Mouse (Mus musculus): ENCODE data around the gene Rab26. TPM values are rescaled to one million over a fixed set of nuclear protein-coding genes. Genes with fewer than 3 reads are reported as not detected.

Rab26 gene
- polyA plus RNA-seq, 1 experiment from 2014 or later: 1.9 TPM

- Histone ChIP-seq H3K4me2 (replicated peaks) (no peak overlapping the region), H3K4me1 (peaks cover 25% of the 10 kb centered on the region), H3K9ac (replicated peaks) (no peak overlapping the region), H3K27ac (replicated peaks) (no peak overlapping the region), H3K4me3 (no peak overlapping the region), H3K36me3 (peaks cover 6% of the 10 kb centered on the region), H3K27me3 (no peaks in the 10 kb centered on the region), H3K9me3 (no peaks in the 10 kb centered on the region)
- 92% methylated on average over 5 of the region's 5 CpGs for WGBS
- ATAC-seq (ENCODE audit: low FRiP score, low read depth): no peak
Measured at GRCm38 (mm10) chr17:24560301-24561028, 26.5 kb upstream of the Rab26 start.

DNA sequence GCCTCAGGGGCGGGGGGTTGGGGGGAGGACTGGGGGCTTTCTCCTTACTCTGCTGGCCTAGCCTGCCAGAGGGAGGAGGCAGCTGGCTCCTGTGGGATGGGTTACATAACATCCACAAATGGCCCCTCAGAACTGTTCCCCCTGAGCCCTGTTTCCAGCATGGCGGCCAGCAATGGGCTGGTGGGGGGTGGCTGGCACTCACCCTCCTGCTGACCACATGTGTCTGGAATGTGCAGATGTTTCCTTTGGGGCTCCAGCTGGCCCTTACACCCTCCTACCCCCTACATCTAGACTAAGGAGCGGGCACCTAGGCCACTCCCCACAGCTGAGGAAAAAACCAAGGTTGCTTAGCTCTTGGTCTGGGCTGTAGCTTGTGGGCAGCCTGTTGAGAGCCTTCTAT, 25.1 kb upstream of the Rab26 start:
- H3K27ac ChIP-seq (replicated peaks): peak overlapping the region; percentile 78
- no peaks in the 10 kb centered on the region for H3K9me3 ChIP-seq
- no peaks in the 10 kb centered on the region for H3K27me3 ChIP-seq
- H3K4me2 ChIP-seq (replicated peaks): 0 out of 2 replicates have a peak overlapping the region, but pooled peaks have one; percentile 1
- 55% methylated on average over 3 of the region's 3 CpGs for WGBS
- ATAC-seq (ENCODE audit: low FRiP score, low read depth): peak; percentile 27; the same call in 1 of the 2 replicates
- no peak overlapping the region for H3K4me3 ChIP-seq
- peaks cover 25% of the 10 kb centered on the region for H3K4me1 ChIP-seq
- no peaks in the 10 kb centered on the region for H3K36me3 ChIP-seq
- H3K9ac ChIP-seq (replicated peaks): no peak overlapping the region

DNA sequence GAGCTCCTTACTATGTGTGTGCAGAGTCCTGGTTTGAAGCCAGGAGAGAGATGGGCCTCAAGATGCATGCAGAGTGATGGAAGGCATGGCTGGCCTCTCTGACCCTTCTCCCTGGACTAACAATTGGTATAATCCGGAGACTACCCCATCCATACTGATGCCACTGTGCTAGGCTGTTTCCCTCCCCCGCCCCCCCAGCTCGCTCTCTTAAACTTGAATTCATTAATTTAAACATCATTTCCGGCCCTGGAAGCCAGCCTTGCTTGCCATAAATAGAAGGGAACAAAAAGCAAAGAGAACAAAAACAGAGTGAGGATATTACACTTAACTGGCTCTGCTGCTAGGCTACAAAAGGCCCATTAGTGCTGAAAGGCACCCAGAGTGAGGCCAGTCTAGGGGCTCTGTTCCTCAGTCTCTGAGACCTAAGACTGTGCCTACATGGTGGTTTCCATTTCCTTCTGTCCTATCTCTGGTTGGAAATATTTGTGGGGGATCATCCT, 24.6 kb upstream of the Rab26 start:
- Histone ChIP-seq H3K9me3 (no peaks in the 10 kb centered on the region), H3K27ac (replicated peaks) (peak overlapping the region; percentile 78), H3K4me3 (no peak overlapping the region), H3K9ac (replicated peaks) (no peak overlapping the region; the same call in 1 of the 2 replicates), H3K4me2 (replicated peaks) (peak overlapping the region; percentile 3; the same call in 1 of the 2 replicates), H3K36me3 (no peaks in the 10 kb centered on the region), H3K27me3 (no peaks in the 10 kb centered on the region), H3K4me1 (peaks cover 25% of the 10 kb centered on the region)
- peak; percentile 70; the same call in 1 of the 2 replicates for ATAC-seq (ENCODE audit: low FRiP score, low read depth)
- WGBS: 20% methylated on average over 4 of the region's 4 CpGs

GRCm38 (mm10) chr17:24557091-24557490, 23.1 kb upstream of the Rab26 start:
- H3K9ac ChIP-seq (replicated peaks): no peak overlapping the region
- H3K4me3 ChIP-seq: no peak overlapping the region
- H3K36me3 ChIP-seq: no peaks in the 10 kb centered on the region
- 90% methylated on average over 7 of the region's 7 CpGs for WGBS
- H3K4me1 ChIP-seq: peaks cover 27% of the 10 kb centered on the region
- H3K27me3 ChIP-seq: no peaks in the 10 kb centered on the region
- ATAC-seq (ENCODE audit: low FRiP score, low read depth): no peak
- no peak overlapping the region for H3K27ac ChIP-seq (replicated peaks)
- no peak overlapping the region for H3K4me2 ChIP-seq (replicated peaks)
- H3K9me3 ChIP-seq: no peaks in the 10 kb centered on the region

DNA sequence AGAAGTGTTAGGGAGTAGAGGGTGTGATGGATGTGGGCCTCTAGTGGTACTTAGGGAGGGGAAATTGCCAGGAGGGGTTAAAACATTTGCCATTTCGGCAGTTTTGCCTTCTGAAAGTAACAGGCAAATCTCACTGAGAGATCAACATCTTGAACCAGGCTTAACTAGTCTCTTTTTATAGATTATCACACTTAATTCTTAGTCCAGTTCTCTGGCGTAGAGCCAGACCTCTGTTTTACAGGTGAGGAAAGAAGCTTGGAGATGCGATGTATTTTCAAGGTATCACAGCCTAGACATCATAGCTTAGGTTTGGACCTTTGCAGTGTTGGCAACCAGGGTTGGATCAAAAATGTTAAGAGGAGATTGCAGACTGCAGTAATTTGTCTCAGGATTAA, 17.0 kb upstream of the Rab26 start:
- H3K27me3 ChIP-seq: peaks cover 23% of the 10 kb centered on the region
- H3K9me3 ChIP-seq: no peaks in the 10 kb centered on the region
- peaks cover 28% of the 10 kb centered on the region for H3K4me1 ChIP-seq
- peak overlapping the region; percentile 76 for H3K4me3 ChIP-seq
- H3K36me3 ChIP-seq: no peaks in the 10 kb centered on the region
- ATAC-seq (ENCODE audit: low FRiP score, low read depth): no peak
- H3K4me2 ChIP-seq (replicated peaks): peak overlapping the region; percentile 70
- peak overlapping the region; percentile 97 for H3K27ac ChIP-seq (replicated peaks)
- peak overlapping the region; percentile 88 for H3K9ac ChIP-seq (replicated peaks)
- WGBS: 52% methylated on average over 3 of the region's 3 CpGs

DNA sequence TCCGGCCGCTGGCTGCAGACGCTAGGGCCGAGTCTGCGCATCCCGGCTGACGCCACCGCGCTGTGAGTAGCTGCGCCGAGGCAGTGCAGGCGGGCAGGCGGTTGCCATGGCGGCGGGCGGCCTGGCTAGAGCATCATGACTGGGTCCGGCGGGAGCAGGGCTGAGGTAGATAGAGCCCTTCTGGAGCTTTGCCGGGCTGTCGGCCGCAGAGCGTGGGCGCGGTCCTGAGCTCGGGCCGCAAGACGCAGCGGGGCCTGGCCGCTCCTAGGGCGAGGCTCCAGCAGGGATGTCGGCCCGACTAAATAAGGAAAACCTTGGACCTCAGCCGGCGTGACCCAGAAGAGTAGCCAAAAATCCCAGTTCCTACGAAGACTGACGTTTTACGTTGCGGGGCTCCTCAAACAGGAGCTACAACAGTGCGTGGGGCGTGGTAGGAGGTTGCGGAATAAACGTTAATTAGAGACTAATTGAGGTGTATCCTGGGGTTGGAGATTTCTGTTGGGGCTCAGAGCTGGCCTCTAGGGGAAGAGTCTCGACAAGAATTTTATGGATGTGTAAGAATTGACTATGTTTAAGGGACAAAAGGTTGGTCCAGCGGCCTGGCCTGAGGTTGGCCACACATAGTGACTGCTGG, 16.5 kb upstream of the Rab26 start:
- no peaks in the 10 kb centered on the region for H3K36me3 ChIP-seq
- H3K9me3 ChIP-seq: no peaks in the 10 kb centered on the region
- under 1% methylated on average over 44 of the region's 44 CpGs for WGBS
- peak overlapping the region; percentile 97 for H3K27ac ChIP-seq (replicated peaks)
- H3K9ac ChIP-seq (replicated peaks): peak overlapping the region; percentile 88
- peaks cover 23% of the 10 kb centered on the region for H3K27me3 ChIP-seq
- ATAC-seq (ENCODE audit: low FRiP score, low read depth): peak; percentile 86
- H3K4me2 ChIP-seq (replicated peaks): peak overlapping the region; percentile 70
- H3K4me3 ChIP-seq: peak overlapping the region; percentile 76
- H3K4me1 ChIP-seq: peaks cover 28% of the 10 kb centered on the region

- peak; percentile 96 for ATAC-seq (ENCODE audit: low FRiP score, low read depth)
- under 1% methylated on average over 72 of the region's 72 CpGs for WGBS
- Histone ChIP-seq H3K27me3 (peaks cover 25% of the 10 kb centered on the region), H3K36me3 (no peaks in the 10 kb centered on the region), H3K9me3 (no peaks in the 10 kb centered on the region), H3K9ac (replicated peaks) (peak within 1 kb of the TSS; percentile 88), H3K4me3 (peak within 1 kb of the TSS; percentile 76), H3K27ac (replicated peaks) (peak within 1 kb of the TSS; percentile 97), H3K4me2 (replicated peaks) (peak within 1 kb of the TSS; percentile 70), H3K4me1 (peaks cover 29% of the 10 kb centered on the region)
Measured at GRCm38 (mm10) chr17:24549618-24550415, 15.8 kb upstream of the Rab26 start, which contains the start of gene Pkd1. Pkd1 (plus strand) TSS chr17:24549834.

DNA sequence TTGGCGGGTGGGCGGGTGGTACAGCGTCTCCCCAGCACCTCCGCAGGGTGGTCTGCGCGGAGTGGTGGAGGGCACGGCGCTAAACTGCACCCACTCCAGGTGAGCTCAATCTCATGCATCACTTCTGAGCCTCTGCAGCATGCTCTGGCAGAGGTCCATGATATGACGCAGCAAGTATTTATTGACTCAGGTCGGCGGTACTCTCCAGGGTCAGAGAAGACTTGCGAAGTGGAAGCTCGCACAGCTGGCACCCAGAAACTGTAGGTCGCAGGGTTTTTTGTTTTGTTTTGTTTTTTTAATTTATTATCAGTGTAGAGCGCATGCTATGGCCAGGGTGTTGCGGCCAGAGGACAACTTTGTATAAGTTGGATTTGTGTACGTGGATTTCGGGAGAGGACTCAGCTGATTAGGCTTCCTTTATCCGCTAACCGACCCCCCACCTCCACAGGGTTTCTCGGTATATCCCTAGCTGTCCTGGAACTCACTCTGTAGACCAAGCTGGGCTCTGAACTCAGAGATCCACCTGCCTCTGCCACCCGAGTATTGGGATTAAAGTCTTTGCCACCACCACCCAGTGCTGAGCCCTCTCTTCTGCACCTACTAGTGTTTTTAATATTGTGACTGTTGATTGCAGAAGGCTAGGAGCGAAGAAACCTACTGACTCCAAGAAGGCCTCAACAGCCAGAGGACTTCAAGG, 15.1 kb upstream of the Rab26 start:
- peak; percentile 12; the same call in 1 of the 2 replicates for ATAC-seq (ENCODE audit: low FRiP score, low read depth)
- peak overlapping the region; percentile 34; the same call in 1 of the 2 replicates for H3K9ac ChIP-seq (replicated peaks)

DNA sequence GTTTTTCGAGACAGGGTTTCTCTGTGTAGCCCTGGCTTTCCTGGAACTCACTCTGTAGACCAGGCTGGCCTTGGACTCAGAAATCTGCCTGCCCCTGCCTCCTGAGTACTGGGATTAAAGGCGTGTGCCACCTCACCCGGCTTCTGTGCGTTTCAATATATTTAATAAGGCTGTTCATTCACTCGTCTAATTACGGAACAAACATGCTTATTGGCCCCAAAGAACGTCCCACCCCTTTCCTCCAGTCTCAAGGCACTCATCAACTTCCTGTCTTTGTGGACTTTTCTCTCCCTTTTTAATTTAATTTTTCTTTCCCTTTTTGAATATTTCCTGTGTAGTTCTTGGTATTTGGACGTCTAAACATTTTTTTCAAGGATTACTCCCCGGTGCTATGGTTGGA, 14.4 kb upstream of the Rab26 start:
- peak overlapping the region; percentile 70 for H3K4me2 ChIP-seq (replicated peaks)

More for the DNA sequence above, 15.1 kb upstream of the Rab26 start:
- Histone ChIP-seq H3K27ac (replicated peaks) (peak overlapping the region; percentile 97), H3K27me3 (peaks cover 30% of the 10 kb centered on the region), H3K4me3 (peak overlapping the region; percentile 76), H3K9me3 (no peaks in the 10 kb centered on the region), H3K36me3 (no peaks in the 10 kb centered on the region), H3K4me1 (peaks cover 32% of the 10 kb centered on the region), H3K4me2 (replicated peaks) (peak overlapping the region; percentile 70)
- WGBS: 4% methylated on average over 23 of the region's 23 CpGs

DNA sequence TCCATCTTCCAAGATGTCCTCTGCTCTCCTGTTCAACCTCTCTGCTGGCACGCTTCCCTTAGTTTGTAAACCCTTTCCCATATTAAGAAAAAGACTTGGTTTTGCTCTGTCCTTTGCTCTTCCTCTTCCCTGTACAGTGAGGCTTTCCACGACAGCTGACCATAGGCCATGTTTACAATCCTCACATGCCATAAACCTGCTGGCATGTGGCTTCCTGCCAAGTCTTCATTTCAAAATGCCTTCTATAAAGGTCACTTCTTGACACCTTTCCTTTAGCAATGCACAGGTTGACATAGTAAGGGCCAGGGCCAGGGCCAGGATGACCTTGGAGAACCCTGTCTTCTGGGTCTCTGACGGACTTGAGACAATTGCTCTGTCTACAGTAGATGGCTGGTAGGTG, 12.2 kb upstream of the Rab26 start:
- no peak overlapping the region for H3K27ac ChIP-seq (replicated peaks)
- peaks cover 17% of the 10 kb centered on the region for H3K4me1 ChIP-seq
- H3K9me3 ChIP-seq: no peaks in the 10 kb centered on the region
- no peak overlapping the region for H3K4me2 ChIP-seq (replicated peaks)
- H3K9ac ChIP-seq (replicated peaks): no peak overlapping the region
- ATAC-seq (ENCODE audit: low FRiP score, low read depth): no peak
- H3K36me3 ChIP-seq: no peaks in the 10 kb centered on the region
- peaks cover 30% of the 10 kb centered on the region for H3K27me3 ChIP-seq
- WGBS: 88% methylated on average over 3 of the region's 3 CpGs
- H3K4me3 ChIP-seq: no peak overlapping the region

More for the DNA sequence above, 14.4 kb upstream of the Rab26 start:
- Histone ChIP-seq H3K4me3 (no peak overlapping the region), H3K36me3 (no peaks in the 10 kb centered on the region), H3K27me3 (peaks cover 30% of the 10 kb centered on the region), H3K9me3 (no peaks in the 10 kb centered on the region), H3K27ac (replicated peaks) (no peak overlapping the region), H3K9ac (replicated peaks) (peak overlapping the region; percentile 34; the same call in 1 of the 2 replicates), H3K4me1 (peaks cover 32% of the 10 kb centered on the region)
- WGBS: 38% methylated on average over 9 of the region's 9 CpGs
- ATAC-seq (ENCODE audit: low FRiP score, low read depth): no peak

- H3K4me2 ChIP-seq (replicated peaks): no peak overlapping the region
- peaks cover 30% of the 10 kb centered on the region for H3K27me3 ChIP-seq
- peaks cover 10% of the 10 kb centered on the region for H3K4me1 ChIP-seq
- ATAC-seq (ENCODE audit: low FRiP score, low read depth): no peak
- no peak overlapping the region for H3K9ac ChIP-seq (replicated peaks)
- no peaks in the 10 kb centered on the region for H3K9me3 ChIP-seq
- 81% methylated on average over 2 of the region's 2 CpGs for WGBS
- H3K27ac ChIP-seq (replicated peaks): no peak overlapping the region
- no peaks in the 10 kb centered on the region for H3K36me3 ChIP-seq
- H3K4me3 ChIP-seq: no peak overlapping the region
Measured at GRCm38 (mm10) chr17:24545247-24545646, 11.2 kb upstream of the Rab26 start.
